Mouse (Mus musculus) embryo, embryonic 11 days (tissue): ENCODE measurements around the gene Rundc1.
A peak's percentile ranks its signal among the peaks of the same experiment; 100 is the strongest.
"Not testable (repeated sequence)": the region's sequence is repeated elsewhere in the genome, so short reads cannot be mapped to it uniquely, and the experiment has no call there.

Source experiments
- DNase-seq: peaks from one replicate; pipeline ENCODE4 v3.0.0-alpha.2; 2015

Gene Rundc1

GRCm38 (mm10) chr11:101424925-101425813 lies at the start of gene Rundc1, which contains the start of gene Ptges3l:
Rundc1 (plus strand) TSS chr11:101425085.
Ptges3l (minus strand) TSS chr11:101425333.
- DNase-seq, result peak; percentile 99

GRCm38 (mm10) chr11:101378196-101378595 lies 46.7 kb upstream of the Rundc1 start:
- not testable (repeated sequence) for DNase-seq

GRCm38 (mm10) chr11:101378926-101379325 lies 46.0 kb upstream of the Rundc1 start:
- DNase-seq, result no peak

DNA sequence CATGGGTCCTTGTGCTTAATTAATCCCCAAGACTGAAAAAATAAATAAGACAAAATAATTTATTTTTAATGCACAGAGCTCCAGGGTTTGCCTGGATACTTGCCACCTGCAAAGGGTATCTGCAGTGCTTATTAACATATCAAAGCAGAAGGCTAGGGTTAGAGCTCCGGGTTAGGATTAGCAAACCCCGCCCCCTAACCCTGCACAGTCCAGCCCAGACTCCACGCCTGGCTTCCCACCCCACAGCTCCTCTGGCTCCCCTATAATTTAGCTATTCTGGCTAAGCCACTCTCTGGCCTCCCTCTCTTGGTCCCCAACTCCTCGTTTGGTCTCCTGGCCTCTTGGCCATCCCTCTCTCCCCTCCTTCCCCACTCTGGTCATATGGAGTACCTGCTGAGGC lies 43.1 kb upstream of the Rundc1 start:
- DNase-seq, result peak; percentile 19

DNA sequence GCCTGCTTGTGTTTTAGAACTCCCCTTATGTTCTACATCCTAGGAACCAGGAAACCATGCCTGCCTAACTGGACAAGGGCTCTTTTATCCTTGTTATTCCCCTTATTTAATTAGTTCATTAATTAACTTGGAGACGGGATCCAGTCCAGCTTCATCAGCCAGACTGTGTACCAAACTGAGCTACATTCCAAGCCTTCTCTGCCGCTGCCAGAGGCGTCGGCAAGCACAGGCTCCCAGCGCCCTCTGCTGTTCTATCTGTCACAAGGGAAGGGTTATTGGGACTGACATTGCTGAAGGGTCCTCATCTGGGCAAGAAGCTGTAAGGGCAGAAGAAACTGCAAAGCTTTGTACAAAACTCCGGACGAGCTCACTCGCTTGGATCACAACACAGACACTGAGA lies 29.8 kb upstream of the Rundc1 start:
- peak; percentile 88 for DNase-seq

DNA sequence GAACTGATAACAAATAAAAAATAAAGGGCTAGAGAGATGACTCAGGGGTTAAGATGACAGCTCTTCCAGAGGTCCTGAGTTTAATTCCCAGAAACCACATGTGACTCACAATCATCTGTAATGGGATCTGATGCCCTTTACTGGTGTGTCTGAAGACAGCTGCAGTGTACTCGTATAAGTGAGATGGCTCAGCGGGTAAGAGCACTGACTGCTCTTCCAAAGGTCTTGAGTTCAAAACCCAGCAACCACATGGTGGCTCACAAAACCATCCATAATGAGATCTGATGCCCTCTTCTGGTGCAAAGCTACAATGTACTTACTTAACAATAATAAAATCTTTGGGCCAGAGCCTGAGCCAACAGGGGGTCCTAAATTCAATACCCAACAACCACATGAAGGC lies 9.6 kb upstream of the Rundc1 start:
- no peak for DNase-seq

DNA sequence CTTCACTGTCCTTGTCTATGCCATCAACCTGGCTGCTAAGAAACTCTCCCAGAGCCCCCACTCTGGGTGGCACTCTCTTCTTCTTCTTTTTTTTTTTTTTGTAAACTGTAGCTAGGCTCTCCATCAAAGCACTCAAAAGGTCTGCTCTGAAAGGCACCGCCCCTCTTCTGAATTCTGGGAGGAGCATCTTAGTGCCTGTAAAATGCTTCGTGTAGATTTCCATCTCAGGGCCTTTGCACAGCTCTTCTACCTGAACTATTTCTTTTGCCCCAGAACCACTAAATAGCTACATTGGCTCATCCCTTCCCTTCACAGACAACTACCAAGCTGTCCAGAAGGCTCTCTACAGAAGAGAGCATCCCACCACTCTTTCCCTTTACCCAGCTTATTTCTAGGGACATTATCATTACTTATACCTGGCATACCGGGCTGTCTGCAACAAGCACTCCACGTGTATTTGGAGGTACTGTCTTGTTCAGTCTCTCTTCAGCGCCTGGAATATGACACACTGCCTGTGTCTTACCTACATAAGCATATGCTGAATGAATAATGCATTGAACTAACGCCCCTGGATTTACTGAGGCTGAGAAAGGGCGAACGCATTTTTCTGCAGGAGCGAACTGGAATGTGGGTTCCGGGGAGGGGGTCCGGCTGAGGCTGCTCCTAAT lies 8.3 kb upstream of the Rundc1 start:
- peak; percentile 37 for DNase-seq

GRCm38 (mm10) chr11:101417101-101417855 lies 7.6 kb upstream of the Rundc1 start, which contains the start of gene Aarsd1:
Aarsd1 (minus strand) TSS chr11:101417615.
- peak; percentile 91 for DNase-seq

- no peak for DNase-seq
Observed at GRCm38 (mm10) chr11:101418991-101419390, 5.9 kb upstream of the Rundc1 start.

DNA sequence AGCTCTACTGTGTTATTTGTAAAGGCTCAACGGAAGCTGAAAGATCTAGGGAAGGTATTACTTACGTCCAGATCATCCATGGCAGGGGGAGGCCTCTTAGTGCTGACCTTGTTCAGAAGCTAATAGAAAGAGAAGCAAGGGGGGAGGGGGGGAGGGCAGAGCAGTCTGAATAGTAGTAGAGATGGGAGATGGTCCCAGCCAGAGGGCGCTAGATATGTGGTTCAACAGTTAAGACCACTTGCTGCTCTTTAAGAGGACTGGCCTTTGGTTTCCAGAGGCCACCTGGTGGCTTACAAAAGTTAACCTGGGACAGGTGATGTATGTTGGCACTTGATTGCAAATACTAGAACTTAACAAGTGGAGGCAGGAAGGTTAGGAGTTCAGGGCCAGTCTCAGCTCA lies 5.3 kb upstream of the Rundc1 start:
- peak; percentile 25 for DNase-seq

DNA sequence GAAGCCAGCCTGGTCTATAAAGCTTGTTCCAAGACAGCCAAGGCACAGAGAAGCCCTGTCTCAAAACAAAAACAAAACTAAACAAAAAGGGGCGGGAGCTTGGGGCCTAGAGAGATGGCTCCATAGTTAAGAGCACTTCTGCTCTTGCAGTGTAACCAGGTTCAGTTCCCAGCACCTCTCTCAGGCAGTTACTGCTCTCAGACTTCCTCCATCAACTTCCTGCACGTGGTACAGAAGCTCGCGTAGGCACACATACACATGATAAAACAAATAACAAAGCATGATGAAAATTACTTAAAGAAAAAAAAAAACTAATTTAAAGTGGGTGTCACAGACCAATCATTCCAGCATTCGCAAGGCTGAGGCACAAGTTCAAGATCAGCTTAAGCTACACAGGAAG lies 4.7 kb upstream of the Rundc1 start:
- DNase-seq, result no peak

GRCm38 (mm10) chr11:101424105-101424851 lies 607 bp upstream of the Rundc1 start, which contains the start of gene Gm27029:
Gm27029 (minus strand) TSS chr11:101424796.
- peak; percentile 13 for DNase-seq

GRCm38 (mm10) chr11:101426165-101426564 lies 1.3 kb downstream of the Rundc1 start:
- no peak for DNase-seq

DNA sequence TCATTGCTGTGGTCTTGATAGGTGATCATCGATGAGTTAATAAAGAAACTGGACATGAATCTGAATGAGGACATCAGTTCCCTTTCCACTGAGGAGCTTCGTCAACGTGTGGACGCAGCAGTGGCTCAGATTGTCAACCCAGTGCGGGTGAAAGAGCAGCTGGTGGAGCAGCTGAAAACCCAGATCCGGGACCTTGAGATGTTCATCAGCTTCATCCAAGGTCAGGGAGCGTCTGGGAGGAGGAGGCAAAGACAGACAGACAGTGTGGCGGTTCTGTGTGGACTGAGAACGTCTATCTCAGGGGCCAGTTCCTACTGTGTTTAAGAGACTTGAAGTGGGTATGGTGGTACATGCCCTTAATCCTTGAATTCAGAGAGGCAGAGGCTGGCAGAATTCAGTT lies 6.4 kb downstream of the Rundc1 start:
- no peak for DNase-seq

GRCm38 (mm10) chr11:101433396-101433795 lies 8.5 kb downstream of the Rundc1 start:
- DNase-seq, result no peak

DNA sequence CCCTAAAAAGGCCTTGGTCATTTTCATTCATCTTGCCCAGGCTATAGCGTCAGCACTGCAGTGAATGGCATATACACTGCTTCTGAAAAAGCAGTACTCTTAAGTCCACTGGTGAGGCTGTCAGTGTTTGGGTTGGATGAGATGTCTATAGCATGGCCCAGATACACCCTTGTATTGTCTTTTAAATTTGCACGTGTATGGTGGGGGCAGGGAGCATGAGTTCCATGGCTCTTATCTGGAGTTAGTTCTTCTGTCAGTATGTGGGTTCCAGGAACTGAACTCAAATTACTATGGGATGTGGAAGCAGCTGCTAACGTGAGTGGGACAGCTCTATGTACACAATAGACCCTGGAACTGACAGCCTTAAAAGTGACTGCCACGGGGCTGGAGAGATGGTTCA lies 10.9 kb downstream of the Rundc1 start:
- no peak for DNase-seq

DNA sequence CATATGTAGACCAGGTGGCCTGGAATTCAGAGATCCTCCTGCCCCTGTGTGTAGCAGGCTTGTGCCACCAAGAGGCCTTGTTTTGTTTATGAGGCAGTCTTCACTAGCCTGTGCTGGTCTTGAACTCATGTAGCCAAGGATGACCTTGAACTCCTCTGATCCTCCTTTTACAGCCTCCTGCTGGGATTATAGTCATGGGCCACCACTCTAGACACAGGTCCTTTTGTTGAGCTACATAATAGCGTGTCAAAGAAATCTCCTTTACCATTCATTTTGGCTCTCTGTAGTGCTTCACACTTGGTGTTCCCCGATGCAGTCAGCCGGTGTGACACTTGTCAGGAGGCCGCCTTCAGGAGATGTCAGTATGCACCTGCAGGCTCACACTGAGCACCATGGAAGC lies 12.0 kb downstream of the Rundc1 start:
- DNase-seq, result no peak

DNA sequence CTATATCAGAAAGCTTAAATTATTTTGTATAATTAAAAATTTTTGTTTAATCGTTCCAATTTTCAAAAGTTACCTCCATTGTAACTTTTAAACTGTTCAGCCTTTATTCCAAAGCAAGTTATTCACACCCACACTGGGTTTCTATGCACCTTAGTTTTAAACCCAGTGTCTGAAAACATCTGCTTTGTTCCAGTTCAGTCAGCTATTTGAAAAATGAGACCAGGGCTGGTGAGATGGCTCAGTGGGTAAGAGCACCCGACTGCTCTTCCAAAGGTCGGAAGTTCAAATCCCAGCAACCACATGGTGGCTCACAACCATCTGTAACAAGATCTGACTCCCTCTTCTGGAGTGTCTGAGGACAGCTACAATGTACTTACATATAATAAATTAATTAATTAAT lies 13.1 kb downstream of the Rundc1 start:
- not testable (repeated sequence) for DNase-seq

DNA sequence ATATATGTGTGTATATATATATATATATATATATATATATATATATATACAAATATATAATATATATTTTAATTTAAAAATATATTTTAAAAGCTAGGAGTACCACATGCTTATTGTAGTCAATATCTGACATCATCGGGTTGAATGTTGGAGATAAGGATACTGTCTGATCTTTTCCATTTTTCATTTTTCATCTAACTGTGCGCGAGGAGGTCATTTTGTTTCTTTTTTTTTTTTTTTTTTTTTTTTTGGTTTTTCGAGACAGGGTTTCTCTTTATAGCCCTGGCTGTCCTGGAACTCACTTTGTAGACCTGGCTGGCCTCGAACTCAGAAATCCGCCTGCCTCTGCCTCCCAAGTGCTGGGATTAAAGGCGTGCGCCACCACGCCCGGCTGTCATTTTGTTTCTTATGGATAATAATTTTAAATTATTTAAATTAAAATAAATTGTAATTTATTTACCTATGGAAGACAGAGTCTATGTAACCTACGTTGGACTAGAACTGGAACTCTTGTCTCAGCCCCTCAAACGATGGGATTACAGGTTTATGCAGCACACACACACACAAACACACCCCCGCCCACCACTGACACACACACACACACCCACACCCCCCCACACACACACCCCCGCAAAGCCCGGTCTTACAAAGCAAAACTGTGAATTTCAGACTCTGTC lies 16.7 kb downstream of the Rundc1 start:
- not testable (repeated sequence) for DNase-seq

DNA sequence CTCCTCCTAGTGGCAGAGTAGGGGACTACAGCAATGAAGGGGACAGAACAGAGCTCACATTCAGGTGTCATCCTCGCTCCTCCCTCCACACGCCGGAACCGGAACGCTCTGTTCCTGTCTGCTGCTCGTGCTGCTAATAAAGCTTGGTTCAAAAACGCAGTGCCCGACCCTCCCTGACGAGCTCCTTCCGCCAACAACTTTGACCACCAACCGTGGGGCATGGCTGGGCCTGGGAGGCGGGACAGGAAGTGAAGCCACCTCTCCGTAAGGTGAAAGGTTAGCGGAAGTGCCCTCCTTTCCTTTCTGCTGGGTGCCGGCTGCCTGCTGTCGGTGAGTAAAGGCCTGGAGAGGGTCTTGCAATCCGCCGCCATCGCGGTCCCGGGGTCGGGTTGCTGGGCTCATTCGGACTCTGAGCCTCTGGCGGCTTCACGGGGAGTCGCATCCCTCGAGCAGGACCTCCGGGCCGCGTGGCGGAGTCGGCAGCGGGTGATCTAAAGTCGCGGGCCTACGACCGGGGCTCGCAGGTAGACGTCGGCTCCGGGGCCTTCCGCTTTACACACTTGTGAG lies 17.3 kb downstream of the Rundc1 start, which contains the start of gene Rpl27:
Rpl27 (plus strand) TSS at position 172 of the 567 bp plus-strand sequence.
- DNase-seq, result peak; percentile 98

DNA sequence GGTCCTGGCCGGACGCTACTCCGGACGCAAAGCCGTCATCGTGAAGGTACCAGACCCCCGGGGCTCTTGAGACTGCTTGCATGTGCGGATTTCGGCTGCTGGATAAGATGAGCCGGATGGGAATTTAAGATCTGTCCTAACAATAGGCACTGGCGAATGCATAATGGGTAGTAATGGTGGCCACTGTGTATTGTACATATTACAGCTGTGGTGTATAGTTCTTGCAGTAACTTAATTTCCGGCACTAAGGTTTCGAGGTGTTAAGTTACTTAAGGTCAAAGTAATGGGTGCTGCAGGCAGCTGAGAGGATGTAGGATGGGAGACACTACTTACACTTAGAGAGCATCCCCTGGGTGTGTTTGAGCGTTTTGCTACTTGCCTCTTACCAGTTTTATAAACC lies 17.9 kb downstream of the Rundc1 start:
- no peak for DNase-seq
